Mouse (Mus musculus): Measurements from ENCODE around the gene Ephb2.

Ephb2 gene

DNA sequence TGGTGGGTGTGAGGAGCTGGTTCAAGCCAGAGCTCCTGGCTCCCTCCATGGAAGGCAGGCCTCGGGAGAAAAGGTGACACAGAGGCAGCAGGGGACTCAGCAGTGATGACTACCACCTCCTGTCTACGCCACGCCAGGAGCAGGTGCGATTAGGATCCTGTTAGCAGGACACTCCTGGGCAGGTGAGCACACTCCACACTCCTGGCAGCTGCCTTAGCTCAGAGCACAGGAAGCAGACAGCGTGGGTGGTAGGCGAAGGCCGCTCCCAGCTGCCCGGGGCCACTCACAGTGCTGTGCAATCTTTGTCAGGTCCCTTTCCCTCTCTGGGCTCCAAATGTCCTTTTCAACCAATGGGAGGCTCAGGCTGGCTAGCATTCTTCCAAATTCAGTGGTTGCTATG, 34.3 kb downstream of the Ephb2 start:
- DNase-seq (ENCODE audit: low read depth), result no peak

DNA sequence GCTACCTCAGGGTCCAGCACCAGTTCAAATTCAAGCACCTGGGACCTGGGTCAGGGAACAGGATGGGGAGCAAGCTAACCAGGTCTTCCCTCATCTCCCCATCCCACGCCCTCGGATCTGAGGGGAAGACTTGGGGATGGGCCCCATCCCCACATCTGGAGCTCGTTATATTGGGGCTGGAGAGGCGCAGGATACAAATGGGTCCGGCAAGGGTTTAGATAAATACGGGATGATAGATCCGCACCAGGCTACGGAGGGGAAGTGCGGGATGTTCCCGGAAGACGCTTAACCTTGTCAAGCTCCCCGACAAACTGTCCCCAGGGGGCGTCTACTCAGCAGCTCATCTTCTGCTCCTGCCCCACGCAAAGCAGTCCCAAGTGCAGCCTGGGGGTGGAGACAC, 35.4 kb downstream of the Ephb2 start:
- DNase-seq (ENCODE audit: low read depth), result no peak

DNA sequence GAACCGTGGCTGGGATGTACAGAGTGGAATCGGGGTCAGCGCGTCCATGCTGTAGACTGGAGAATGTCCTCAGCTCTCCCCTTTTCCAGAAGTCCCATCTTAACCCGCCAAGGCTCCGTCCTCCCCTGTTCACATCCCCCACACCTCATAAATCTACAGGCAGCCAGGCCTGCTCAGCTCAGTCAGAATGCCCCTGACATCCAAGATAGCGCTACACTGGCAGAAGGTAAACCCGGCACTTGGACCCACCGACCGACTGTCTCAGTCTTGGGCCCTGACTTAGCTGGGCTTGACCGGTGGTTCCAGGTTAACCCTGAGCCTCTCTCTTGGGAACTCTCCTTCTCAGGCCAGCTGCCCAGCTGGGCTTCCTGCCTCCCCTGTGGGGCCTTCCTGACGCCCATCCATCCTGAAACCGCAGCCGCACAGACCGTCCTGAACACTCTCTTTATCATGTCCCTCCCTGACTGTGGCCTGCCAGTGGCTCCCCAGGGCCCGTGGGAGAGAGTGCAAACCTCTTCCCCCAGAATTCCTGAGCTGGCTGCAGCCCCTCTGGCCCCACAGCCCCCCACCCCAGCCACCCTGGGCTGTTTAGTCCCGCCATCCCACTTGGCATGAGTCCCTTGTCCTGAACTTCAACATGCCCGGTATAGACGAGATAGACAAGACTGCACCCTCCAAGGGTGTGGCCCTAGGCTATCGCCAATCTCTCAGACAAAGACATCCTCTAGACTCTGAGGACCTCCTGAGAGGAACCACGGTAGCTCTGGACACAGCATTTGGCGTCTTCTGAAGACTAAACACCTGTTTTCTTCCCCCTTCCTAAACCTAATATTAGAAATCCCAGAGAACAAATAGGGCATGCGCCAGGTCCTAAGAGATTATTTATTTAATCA, 37.9 kb downstream of the Ephb2 start:
- no peak for DNase-seq (ENCODE audit: low read depth)

DNA sequence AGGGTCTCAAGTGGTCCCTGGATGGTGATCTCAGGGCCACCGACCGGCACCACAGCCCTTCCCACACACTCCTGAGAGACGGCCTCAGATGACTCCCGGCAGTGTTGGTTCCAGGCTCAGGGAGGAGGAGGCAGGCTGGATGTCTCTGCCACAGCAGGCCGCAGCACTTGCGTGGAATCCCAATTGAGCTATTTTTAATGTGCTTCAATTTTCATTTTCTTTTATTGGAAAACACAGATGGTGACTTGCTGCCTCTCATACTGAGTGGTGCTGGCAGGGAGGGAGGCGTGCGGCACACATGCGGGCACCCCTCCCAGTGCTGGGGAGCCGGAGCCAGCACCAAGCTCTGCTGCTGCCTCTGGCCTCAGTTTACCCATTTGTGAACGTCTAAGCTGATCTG, 42.5 kb downstream of the Ephb2 start:
- no peak for DNase-seq (ENCODE audit: low read depth)

DNA sequence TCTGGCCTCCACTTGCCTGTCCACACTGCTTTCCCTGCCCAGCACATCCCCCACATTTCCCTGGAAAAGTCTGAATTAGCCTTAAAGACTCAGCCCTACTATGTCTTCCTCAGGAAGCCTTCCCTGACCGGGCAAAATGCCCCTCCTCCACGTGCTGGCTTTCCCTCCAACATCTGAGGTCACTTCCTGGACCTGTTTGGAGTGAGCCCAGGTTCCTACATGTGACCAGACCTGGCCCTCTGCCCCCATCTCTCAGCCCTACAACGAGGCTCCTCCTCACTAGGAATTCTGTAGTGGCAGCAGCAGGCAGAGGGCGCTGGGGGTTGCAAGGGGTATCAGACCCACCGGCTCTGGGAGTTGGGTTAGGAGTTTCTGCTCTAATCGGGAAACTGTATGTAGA, 46.0 kb downstream of the Ephb2 start:
- DNase-seq (ENCODE audit: low read depth), result no peak

DNA sequence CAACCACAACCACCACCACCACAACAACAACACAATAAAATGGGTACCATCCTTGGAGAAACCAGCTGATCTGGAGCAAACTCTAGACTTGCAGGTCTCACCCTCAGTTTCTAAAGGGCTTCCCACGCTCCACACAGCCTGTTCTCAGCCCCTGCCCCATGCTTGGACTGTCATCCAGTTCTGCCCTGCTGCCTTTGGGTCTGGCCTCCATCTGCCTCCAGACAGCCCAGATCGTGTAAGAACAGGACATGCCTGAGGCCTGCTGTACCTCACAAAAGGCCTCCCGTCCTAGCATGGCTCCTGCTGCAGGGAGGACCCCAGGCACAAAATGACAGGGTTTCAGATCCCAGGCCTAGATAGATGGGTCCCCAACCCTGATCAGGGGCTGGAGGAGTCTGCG, 48.4 kb downstream of the Ephb2 start:
- no peak for DNase-seq (ENCODE audit: low read depth)

DNA sequence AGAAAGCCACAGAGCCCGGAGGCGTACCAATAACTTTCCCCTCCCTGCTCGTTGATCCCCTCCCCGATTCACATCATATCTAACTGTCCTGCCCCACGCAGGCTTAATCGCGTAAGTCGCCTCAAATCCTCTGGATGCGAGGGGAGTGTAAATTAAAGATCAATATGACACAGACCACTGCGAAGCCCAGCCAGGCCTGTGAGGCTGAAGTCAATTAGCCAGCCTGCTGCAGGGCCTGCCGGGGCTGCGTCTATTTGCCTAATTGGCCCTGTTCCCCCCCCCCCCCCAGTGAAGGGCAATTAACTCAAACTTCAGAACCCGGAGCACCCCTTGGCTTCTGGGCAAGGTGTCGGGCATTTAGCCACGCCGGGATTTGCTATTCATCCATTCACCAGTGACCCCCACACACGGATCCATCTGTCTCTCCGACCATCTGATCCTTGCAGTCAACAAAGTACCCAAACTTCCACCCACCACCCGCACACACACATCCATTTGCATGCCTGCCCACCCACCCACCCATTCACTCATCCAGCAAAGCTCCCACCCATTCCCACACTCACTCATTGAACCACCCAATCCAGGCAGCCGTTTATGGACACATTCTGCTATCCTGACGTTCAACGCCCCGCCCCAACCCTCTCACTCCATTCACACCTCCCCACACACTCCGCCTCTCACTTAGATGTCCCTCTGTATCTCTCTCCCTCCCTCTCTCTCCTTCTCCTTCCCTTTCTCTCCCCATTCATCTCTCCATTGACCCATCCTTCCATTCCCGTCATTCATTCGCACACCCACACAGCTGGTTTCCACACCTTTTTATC, 49.1 kb downstream of the Ephb2 start:
- DNase-seq (ENCODE audit: low read depth), result no peak

DNA sequence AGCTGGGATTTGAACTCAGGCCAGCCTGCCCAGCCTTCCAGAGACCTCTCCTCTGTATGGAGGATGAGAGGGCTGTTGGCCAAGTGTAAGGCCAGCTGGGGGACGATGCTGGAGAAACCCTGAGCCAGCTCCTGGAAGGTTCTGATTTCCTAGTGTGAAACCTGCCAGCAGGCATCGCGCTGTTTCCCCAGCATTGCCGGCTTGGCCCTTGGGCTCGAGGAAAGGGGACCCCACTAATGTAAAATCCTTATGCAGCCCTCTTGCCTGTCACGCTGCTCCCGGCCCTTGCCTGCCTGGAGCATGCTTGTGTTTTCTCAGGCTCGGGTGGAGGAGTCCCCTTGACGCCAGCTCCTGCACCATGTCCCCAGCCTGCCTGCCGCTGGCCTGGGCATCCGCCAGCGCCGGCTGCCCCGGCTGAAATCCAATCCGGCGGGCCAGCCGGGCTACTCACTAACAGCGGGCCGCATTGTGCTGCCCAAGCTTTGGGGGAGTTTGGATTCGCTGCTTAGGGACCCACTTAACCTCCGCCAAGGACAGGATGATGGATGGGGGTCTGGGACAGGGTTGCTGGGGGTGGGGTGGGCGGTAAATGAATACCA, 52.1 kb downstream of the Ephb2 start:
- DNase-seq (ENCODE audit: low read depth), result no peak

DNA sequence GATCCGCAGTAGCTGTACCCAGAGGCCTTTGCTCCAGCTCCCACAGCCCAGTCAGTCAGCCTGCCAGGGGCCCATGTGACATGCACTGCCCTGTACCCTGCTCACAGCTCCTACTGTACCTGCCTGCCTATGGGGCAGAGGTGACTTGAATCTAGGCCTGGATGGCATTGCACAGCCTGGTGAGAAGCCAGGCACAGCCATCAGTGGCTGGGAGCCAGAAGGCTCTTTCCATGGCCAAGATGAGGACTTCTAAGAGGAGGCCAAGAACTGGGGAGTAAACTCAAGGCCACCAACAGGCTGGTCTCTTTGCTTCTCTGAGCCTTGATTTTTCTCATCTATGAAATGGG, 53.2 kb downstream of the Ephb2 start:
- DNase-seq (ENCODE audit: low read depth), result no peak

DNA sequence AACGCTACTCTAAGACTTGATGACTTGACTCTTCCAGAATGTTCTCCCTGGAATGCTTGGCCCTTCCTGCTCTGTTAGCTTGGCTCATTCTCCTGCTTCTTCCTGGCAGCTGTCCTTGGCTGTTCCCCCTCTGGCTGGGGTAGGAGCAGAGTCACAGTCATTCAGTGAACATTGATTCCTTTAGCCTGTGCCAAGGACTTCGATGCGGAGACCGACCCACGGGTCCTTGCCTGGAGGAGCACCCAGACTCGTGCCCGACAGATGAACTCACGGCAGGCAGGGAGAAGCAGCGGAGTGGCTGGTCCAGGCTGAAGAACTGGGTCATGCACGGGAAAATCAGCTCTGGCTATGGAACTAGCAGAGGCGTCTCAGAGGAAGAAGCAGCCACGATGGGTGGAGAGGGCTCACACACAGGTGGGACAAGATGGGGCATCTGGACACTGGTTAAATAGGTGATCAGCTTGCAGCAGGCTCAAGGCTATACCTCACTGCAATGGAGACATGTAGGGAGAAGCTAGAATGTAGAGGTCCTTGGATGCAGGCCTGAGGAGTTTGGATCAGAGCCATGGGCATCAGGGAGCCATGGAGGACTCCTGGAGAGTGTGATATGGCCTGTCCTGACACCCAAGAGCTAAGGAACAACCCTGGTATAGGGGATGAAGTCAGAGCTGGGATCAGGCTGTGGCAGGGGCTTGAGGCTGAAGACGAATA, 53.8 kb downstream of the Ephb2 start:
- DNase-seq (ENCODE audit: low read depth), result no peak

DNA sequence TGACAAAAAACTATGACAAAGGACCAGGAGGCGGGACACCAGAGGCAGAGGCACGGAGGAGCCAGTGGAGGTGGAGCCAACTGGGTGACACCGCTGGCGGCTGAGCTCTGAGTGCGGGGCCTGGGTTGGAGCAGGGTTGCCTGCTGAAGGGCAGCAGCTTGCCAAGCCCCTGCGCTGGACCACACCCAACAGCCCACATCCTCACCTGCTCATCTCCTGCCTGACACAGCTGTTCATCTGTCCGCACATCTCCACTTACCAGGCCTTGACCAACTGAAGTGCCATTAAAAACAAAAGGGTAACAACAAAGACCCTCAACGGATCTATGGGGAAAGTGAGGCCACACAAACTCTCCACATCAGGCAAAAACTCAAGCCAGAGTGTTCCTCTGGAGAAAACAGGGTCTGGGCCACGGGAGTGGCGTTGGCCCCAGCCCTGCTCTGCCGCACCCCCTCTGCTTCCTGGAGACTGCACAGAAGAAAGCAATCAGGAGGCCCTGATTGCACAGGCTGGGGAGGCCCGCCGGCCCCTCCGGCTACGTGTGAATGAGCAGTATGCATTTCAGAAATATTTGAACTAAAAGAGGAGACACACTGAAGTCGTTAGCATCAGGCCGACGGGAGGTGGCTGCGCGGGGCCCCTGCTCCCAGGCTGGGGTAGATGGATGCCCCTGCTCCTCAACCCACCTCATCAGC, 55.4 kb downstream of the Ephb2 start:
- DNase-seq (ENCODE audit: low read depth), result no peak

DNA sequence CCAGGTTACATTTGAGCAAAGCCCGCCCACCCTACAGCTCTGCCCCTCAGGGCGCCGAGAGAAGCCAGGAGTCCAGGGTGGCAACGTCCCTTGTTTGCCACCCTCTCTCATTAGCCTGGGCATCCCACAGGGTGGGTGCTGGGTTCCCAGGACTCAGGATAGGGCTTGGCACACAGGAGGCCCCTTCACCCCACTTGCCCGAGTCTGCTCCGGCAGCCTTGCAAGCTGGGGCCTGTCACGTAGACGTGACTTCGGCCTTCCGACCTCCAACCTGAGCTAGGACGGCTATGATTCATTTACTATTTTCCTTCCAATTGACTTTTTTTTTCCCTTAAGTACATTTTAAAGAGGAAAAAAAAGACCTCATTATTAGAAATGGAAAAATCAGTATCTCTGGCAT, 56.6 kb downstream of the Ephb2 start:
- DNase-seq (ENCODE audit: low read depth), result no peak

DNA sequence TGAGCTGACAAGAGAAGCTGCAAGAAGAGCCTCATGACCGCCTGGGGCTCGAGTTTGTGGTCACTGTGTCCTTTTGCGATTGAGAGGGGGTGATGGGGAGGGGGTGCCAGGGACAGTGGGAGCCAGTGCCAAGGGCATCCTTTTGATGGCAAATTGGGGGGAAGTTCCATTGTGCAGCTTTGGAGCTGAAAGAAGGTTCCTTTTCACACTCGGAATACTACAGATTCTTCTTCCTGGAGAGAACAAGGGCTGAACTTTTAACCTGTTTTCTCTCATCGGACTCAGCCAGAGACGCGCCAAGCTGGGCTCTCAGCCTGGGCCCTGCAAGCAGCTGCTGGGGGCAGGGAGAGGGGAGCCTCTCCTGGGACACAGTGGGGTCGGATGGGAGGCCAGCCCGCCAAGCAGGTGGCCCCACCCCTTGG, 59.3 kb downstream of the Ephb2 start:
- no peak for DNase-seq (ENCODE audit: low read depth)

DNA sequence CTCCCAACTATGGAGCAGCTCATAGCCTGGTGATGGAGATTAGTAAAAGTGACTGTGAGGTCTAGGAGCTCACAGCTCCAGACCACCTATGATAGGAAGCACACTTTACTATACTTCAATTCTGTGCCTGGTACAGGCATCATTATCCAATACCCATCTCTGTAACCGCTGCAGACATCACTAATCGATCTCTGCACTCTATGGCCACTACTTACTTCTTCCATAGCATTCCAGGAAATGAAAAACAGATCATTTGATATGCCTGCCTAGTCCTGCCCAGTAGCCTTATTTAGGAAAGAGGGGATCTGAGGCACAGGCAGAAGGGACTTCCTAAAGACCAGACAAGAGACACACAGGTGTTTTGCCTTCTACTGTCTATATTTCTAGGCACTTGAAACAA, 59.9 kb downstream of the Ephb2 start:
- no peak for DNase-seq (ENCODE audit: low read depth)

DNA sequence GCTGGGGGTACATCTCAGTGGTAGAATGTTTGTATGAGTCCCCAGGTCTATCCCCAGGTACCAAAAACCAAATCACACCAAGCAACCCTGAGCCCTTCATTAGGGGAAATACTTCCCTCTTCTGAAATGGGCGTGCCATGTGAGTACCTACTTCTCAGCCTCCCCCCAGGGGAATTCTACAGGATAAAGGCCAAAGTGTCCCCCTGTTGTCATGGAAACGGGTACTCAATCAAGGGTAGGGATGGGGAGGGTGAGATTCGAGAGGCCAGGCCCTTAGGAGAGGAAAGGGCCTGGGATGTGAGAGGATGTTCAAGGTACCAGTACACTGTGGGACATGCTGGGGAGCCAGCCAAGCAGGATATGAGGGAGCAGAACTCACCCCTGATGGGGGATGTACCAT, 61.6 kb downstream of the Ephb2 start:
- DNase-seq (ENCODE audit: low read depth), result no peak

DNA sequence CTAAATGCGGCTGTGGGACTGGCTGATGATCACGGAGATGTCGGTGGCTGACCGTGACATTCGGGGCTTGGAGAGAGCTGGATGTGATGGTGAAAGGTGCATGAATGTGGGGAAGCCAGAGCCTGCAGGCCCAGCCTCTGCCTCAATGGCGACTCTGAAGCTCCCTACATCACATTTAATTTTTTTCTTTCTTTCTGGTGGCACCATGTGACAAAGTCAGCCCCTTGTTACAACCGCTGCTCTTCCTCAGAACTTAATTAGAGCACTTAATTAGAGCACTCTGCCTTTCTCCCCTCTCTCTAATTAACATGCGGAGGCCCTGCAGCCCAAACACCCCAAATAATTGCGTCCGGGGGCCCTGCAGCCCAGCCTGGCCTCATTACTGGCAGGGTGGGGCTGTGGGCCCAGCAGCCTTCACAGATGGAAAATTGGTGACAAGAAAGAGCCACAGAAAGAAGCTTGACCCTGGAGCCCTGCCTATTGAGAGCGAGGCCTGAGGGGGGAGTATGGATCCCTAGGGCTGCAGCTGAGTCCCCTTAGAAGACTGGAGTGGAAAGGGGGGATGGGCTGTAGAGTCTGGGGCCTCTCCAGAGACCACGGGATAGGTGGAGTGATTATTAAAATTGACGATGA, 62.7 kb downstream of the Ephb2 start:
- DNase-seq (ENCODE audit: low read depth), result no peak

DNA sequence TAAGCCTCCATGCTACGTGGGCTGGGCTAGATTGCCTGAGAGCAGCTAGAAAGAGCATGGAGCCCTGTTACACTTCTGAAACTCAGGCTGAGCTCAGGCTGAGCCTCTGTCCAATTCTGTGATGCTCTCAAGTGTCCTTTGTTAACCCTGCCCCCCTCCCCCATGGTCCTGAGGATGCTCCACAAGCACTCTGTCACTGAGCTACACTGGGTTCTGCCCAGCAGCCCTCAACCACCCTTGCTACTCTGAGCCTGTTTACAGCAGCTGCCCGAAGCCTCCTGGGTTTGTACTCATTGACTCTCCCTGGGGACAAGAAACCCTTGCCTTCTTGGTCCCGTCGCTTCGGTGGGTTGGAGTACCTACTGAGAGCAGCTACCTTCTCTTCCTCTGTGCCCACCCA, 63.5 kb downstream of the Ephb2 start:
- DNase-seq (ENCODE audit: low read depth), result no peak

DNA sequence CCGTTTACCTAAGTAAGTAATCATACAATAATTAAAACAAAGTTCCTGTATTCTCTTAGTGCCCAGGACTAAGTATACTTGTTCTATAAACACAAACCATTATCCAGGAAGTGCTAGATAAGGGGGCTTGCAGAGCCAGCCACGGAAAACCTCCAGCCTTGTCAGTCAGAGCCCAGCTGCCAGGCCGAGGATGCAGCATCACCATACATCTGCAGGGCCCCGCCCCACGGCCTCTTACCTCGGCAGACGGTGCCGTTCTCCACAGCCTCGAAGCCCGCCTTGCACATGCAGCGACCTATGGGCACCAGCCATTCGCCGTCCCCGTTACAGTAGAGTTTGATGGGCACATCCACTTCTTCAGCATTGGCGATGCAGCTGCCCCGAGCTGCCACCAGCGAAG, 65.1 kb downstream of the Ephb2 start:
- no peak for DNase-seq (ENCODE audit: low read depth)

DNA sequence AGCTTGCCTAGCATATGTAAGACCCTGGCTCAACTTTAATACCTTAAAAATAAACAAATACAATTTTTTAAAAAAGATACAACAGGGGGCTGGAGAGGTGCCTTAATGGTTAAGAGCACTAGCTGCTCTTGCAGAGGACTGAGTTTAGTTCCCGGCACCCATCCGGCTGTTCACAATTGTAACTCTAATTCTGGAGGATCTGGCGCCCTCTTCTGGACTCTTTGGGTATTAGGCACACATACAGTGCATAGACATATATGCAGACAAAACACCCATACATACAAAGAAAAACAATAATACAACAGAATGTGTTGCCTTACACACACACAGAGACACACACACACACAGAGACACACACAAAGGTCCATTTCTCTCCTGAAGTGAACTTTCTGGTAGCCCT, 67.3 kb downstream of the Ephb2 start:
- DNase-seq (ENCODE audit: low read depth), result no peak

DNA sequence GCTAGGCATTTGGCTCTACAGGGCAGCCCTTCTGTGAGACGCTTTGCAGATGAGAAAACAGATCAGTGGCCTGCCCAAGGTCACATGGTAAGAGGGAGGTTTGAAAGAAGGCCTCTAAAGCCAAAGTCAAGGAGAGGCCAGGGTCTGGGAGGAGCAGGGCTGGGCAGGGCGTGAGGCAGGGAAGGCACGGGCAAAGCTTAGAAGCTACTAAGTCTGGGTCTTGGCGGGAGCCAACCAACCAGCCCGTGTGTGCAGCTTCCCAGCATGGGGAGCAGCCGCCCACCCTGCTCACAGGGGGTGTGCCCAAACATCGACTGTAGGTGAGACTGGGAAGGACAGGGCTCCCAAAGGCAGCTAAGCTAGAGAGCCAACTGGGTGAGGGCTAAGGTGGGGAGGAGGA, 70.7 kb downstream of the Ephb2 start:
- DNase-seq (ENCODE audit: low read depth), result no peak

DNA sequence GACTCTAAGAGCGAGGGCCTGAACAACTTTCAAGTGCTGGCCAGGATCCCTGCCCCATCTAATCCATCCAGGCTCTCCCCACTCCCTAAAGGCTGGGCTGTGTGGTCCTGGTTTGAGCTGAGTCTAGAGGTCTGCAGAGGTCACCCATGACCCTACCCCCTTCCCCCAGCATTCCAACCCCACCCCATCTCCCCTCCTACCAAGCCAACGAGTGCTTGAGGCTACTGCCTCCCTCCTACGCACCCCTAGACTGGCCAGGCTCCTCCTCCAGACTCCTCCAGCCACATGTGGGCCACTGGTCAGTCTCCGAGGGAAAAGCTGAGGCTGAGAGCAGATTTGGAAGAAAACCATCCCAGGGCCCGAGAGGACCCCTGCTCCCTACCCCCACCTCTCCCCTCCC, 72.4 kb downstream of the Ephb2 start:
- DNase-seq (ENCODE audit: low read depth), result no peak

All from c-Kit-positive CD71-negative TER-119-negative erythroid progenitor cells, embryonic 14.5 days (primary cell).